Mouse (Mus musculus) frontal cortex, postnatal 36 days (tissue): ENCODE measurements around the gene Pole2.

Experiments
- DNase-seq, 2 experiments: peaks; one replicate each; pipeline ENCODE4 v3.0.0; 2022; ENCODE audit warnings: low spot score in 2 of 2

Pole2 gene

GRCm38 (mm10) chr12:69227776-69228466 is at the start of gene Pole2:
Gene Pole2, minus strand, starts transcription at chr12:69228195.
- peak; percentile 81 to 85 for DNase-seq

GRCm38 (mm10) chr12:69268956-69269355 is 41.0 kb upstream of the Pole2 start:
- DNase-seq: no peak

GRCm38 (mm10) chr12:69267956-69268632 is 40.1 kb upstream of the Pole2 start:
- peak in 1 of 2 experiments; percentile 12 for DNase-seq

GRCm38 (mm10) chr12:69265031-69265430 is 37.0 kb upstream of the Pole2 start:
- no peak for DNase-seq

- no peak for DNase-seq
These were observed 34.3 kb upstream of the Pole2 start for GRCm38 (mm10) chr12:69262251-69262650.

- DNase-seq: no peak
These were observed 29.8 kb upstream of the Pole2 start for GRCm38 (mm10) chr12:69257836-69258235.

GRCm38 (mm10) chr12:69253806-69254205 is 25.8 kb upstream of the Pole2 start:
- DNase-seq: no peak

- no peak for DNase-seq
These were observed 22.8 kb upstream of the Pole2 start for GRCm38 (mm10) chr12:69250756-69251155.

- DNase-seq: no peak
These were observed 21.8 kb upstream of the Pole2 start for GRCm38 (mm10) chr12:69249766-69250165.

GRCm38 (mm10) chr12:69241771-69242431 is 13.9 kb upstream of the Pole2 start:
- DNase-seq: peak; percentile 70 to 72

GRCm38 (mm10) chr12:69241405-69241770 is 13.4 kb upstream of the Pole2 start:
- no peak for DNase-seq

GRCm38 (mm10) chr12:69240876-69241275 is 12.9 kb upstream of the Pole2 start, which contains the start of gene Klhdc1:
Gene Klhdc1, plus strand, starts transcription at chr12:69241176.
- DNase-seq: peak in 1 of 2 experiments; percentile 5

GRCm38 (mm10) chr12:69238284-69238683 is 10.3 kb upstream of the Pole2 start:
- DNase-seq: no peak

- no peak for DNase-seq
These were observed 7.8 kb upstream of the Pole2 start for GRCm38 (mm10) chr12:69235782-69236181.

- no peak for DNase-seq
These were observed 1.3 kb upstream of the Pole2 start for GRCm38 (mm10) chr12:69229251-69229650.

- no peak for DNase-seq
These were observed 7.2 kb downstream of the Pole2 start for GRCm38 (mm10) chr12:69220613-69221277.

- no peak for DNase-seq
These were observed 11.4 kb downstream of the Pole2 start for GRCm38 (mm10) chr12:69216587-69216986.

GRCm38 (mm10) chr12:69215000-69215785 is 12.8 kb downstream of the Pole2 start:
- DNase-seq: peak; percentile 37 to 67

GRCm38 (mm10) chr12:69214393-69214792 is 13.6 kb downstream of the Pole2 start:
- DNase-seq: no peak

GRCm38 (mm10) chr12:69213186-69213777 is 14.7 kb downstream of the Pole2 start:
- DNase-seq: no peak

- DNase-seq: no peak
These were observed 16.9 kb downstream of the Pole2 start for GRCm38 (mm10) chr12:69211057-69211456.
